Mouse (Mus musculus): ENCODE data around the gene Sp9. TPM values are rescaled to one million over a fixed set of nuclear protein-coding genes. Genes with fewer than 3 reads are reported as not detected.

Sp9 gene
- polyA plus RNA-seq (2014; fragmentation: Nextera tagmentation; extraction: Ambion mirVana): 0.87 and 0.92 TPM in 2 replicates

- DNase-seq (ENCODE audit: low spot score) (peak; percentile 85), ATAC-seq (ENCODE audit: insufficient number of reproducible peaks, low FRiP score, low TSS enrichment, low read depth) (peak; percentile 77)
- Histone ChIP-seq H3K27ac (replicated peaks; ENCODE audit: low read depth, low read length) (no peak within 1 kb of the TSS), H3K4me3 (ENCODE audit: low read depth, low read length) (peak within 1 kb of the TSS; percentile 38), H3K4me1 (ENCODE audit: control insufficient read depth, insufficient read depth, low read length) (peaks cover 24% of the 10 kb centered on the region), H3K4me2 (ENCODE audit: low read depth, severe bottlenecking) (peak within 1 kb of the TSS; percentile 71), H3K9ac (ENCODE audit: low read length) (peak within 1 kb of the TSS; percentile 43; the same call in 1 of the 2 replicates), H3K36me3 (ENCODE audit: control insufficient read depth, insufficient read depth, low read length) (no peaks in the 10 kb centered on the region), H3K9me3 (ENCODE audit: control insufficient read depth, low read length) (no peaks in the 10 kb centered on the region), H3K27me3 (ENCODE audit: control insufficient read depth, insufficient read depth, low read length) (peaks cover 72% of the 10 kb centered on the region)
- WGBS: under 1% methylated on average over 48 of the region's 48 CpGs
These were observed at the start of gene Sp9 for GRCm38 (mm10) chr2:73271459-73272161. Sp9 (plus strand) TSS chr2:73271925.

- no peaks in the 10 kb centered on the region for H3K4me1 ChIP-seq (ENCODE audit: control insufficient read depth, insufficient read depth, low read length)
- no peak overlapping the region for H3K27ac ChIP-seq (replicated peaks; ENCODE audit: low read depth, low read length)
- WGBS: 59% methylated on average over 3 of the region's 3 CpGs
- no peak overlapping the region for H3K4me3 ChIP-seq (ENCODE audit: low read depth, low read length)
- no peak overlapping the region for H3K4me2 ChIP-seq (ENCODE audit: low read depth, severe bottlenecking)
- H3K36me3 ChIP-seq (ENCODE audit: control insufficient read depth, insufficient read depth, low read length): no peaks in the 10 kb centered on the region
- DNase-seq (ENCODE audit: low spot score) (no peak), ATAC-seq (ENCODE audit: insufficient number of reproducible peaks, low FRiP score, low TSS enrichment, low read depth) (no peak)
- H3K27me3 ChIP-seq (ENCODE audit: control insufficient read depth, insufficient read depth, low read length): no peaks in the 10 kb centered on the region
- no peak overlapping the region for H3K9ac ChIP-seq (ENCODE audit: low read length)
- H3K9me3 ChIP-seq (ENCODE audit: control insufficient read depth, low read length): no peaks in the 10 kb centered on the region
These were observed 40.6 kb upstream of the Sp9 start for GRCm38 (mm10) chr2:73231081-73231480.

- WGBS: 81% methylated on average over 4 of the region's 4 CpGs
- Histone ChIP-seq H3K4me1 (ENCODE audit: control insufficient read depth, insufficient read depth, low read length) (peaks cover 3% of the 10 kb centered on the region; the same call in 1 of the 2 replicates), H3K36me3 (ENCODE audit: control insufficient read depth, insufficient read depth, low read length) (no peaks in the 10 kb centered on the region), H3K9ac (ENCODE audit: low read length) (no peak overlapping the region), H3K27ac (replicated peaks; ENCODE audit: low read depth, low read length) (no peak overlapping the region), H3K4me3 (ENCODE audit: low read depth, low read length) (no peak overlapping the region), H3K9me3 (ENCODE audit: control insufficient read depth, low read length) (no peaks in the 10 kb centered on the region), H3K4me2 (ENCODE audit: low read depth, severe bottlenecking) (no peak overlapping the region), H3K27me3 (ENCODE audit: control insufficient read depth, insufficient read depth, low read length) (no peaks in the 10 kb centered on the region)
- no peak for DNase-seq (ENCODE audit: low spot score)
- ATAC-seq (ENCODE audit: insufficient number of reproducible peaks, low FRiP score, low TSS enrichment, low read depth): no peak
These were observed 30.4 kb upstream of the Sp9 start for GRCm38 (mm10) chr2:73241299-73241698.

GRCm38 (mm10) chr2:73248701-73249100 is 23.0 kb upstream of the Sp9 start:
- ATAC-seq (ENCODE audit: insufficient number of reproducible peaks, low FRiP score, low TSS enrichment, low read depth) (no peak), DNase-seq (ENCODE audit: low spot score) (no peak)
- Histone ChIP-seq H3K27me3 (ENCODE audit: control insufficient read depth, insufficient read depth, low read length) (no peaks in the 10 kb centered on the region), H3K27ac (replicated peaks; ENCODE audit: low read depth, low read length) (no peak overlapping the region), H3K9ac (ENCODE audit: low read length) (no peak overlapping the region), H3K4me2 (ENCODE audit: low read depth, severe bottlenecking) (no peak overlapping the region), H3K4me3 (ENCODE audit: low read depth, low read length) (no peak overlapping the region), H3K4me1 (ENCODE audit: control insufficient read depth, insufficient read depth, low read length) (peaks cover 3% of the 10 kb centered on the region; the same call in 1 of the 2 replicates), H3K36me3 (ENCODE audit: control insufficient read depth, insufficient read depth, low read length) (no peaks in the 10 kb centered on the region), H3K9me3 (ENCODE audit: control insufficient read depth, low read length) (no peaks in the 10 kb centered on the region)
- 62% methylated on average over 4 of the region's 4 CpGs for WGBS

- H3K36me3 ChIP-seq (ENCODE audit: control insufficient read depth, insufficient read depth, low read length): no peaks in the 10 kb centered on the region
- peaks cover 45% of the 10 kb centered on the region for H3K27me3 ChIP-seq (ENCODE audit: control insufficient read depth, insufficient read depth, low read length)
- ATAC-seq (ENCODE audit: insufficient number of reproducible peaks, low FRiP score, low TSS enrichment, low read depth): no peak
These were observed 8.5 kb upstream of the Sp9 start for GRCm38 (mm10) chr2:73263172-73263765.

GRCm38 (mm10) chr2:73263794-73264610 is 7.7 kb upstream of the Sp9 start:
- ATAC-seq (ENCODE audit: insufficient number of reproducible peaks, low FRiP score, low TSS enrichment, low read depth) (no peak), DNase-seq (ENCODE audit: low spot score) (peak; percentile 72)
- H3K27me3 ChIP-seq (ENCODE audit: control insufficient read depth, insufficient read depth, low read length): peaks cover 49% of the 10 kb centered on the region

More at GRCm38 (mm10) chr2:73263172-73263765, 8.5 kb upstream of the Sp9 start:
- Histone ChIP-seq H3K4me1 (ENCODE audit: control insufficient read depth, insufficient read depth, low read length) (peaks cover 10% of the 10 kb centered on the region), H3K4me2 (ENCODE audit: low read depth, severe bottlenecking) (peak overlapping the region; percentile 87), H3K9me3 (ENCODE audit: control insufficient read depth, low read length) (no peaks in the 10 kb centered on the region), H3K4me3 (ENCODE audit: low read depth, low read length) (peak overlapping the region; percentile 39), H3K27ac (replicated peaks; ENCODE audit: low read depth, low read length) (no peak overlapping the region), H3K9ac (ENCODE audit: low read length) (no peak overlapping the region; the same call in 1 of the 2 replicates)
- WGBS: 2% methylated on average over 16 of the region's 16 CpGs
- peak; percentile 49 for DNase-seq (ENCODE audit: low spot score)

GRCm38 (mm10) chr2:73264611-73265195 is 7.0 kb upstream of the Sp9 start:
- WGBS: 1% methylated on average over 11 of the region's 11 CpGs
- no peak overlapping the region for H3K9ac ChIP-seq (ENCODE audit: low read length)
- H3K27ac ChIP-seq (replicated peaks; ENCODE audit: low read depth, low read length): no peak overlapping the region
- H3K4me1 ChIP-seq (ENCODE audit: control insufficient read depth, insufficient read depth, low read length): peaks cover 12% of the 10 kb centered on the region
- H3K9me3 ChIP-seq (ENCODE audit: control insufficient read depth, low read length): no peaks in the 10 kb centered on the region
- ATAC-seq (ENCODE audit: insufficient number of reproducible peaks, low FRiP score, low TSS enrichment, low read depth) (no peak), DNase-seq (ENCODE audit: low spot score) (peak; percentile 36)
- peaks cover 54% of the 10 kb centered on the region for H3K27me3 ChIP-seq (ENCODE audit: control insufficient read depth, insufficient read depth, low read length)
- H3K36me3 ChIP-seq (ENCODE audit: control insufficient read depth, insufficient read depth, low read length): no peaks in the 10 kb centered on the region
- peak overlapping the region; percentile 39; the same call in 1 of the 2 replicates for H3K4me3 ChIP-seq (ENCODE audit: low read depth, low read length)
- peak overlapping the region; percentile 87 for H3K4me2 ChIP-seq (ENCODE audit: low read depth, severe bottlenecking)

More at GRCm38 (mm10) chr2:73263794-73264610, 7.7 kb upstream of the Sp9 start:
- H3K27ac ChIP-seq (replicated peaks; ENCODE audit: low read depth, low read length): no peak overlapping the region
- H3K4me1 ChIP-seq (ENCODE audit: control insufficient read depth, insufficient read depth, low read length): peaks cover 10% of the 10 kb centered on the region
- 1% methylated on average over 38 of the region's 38 CpGs for WGBS
- peak overlapping the region; percentile 30; the same call in 1 of the 2 replicates for H3K9ac ChIP-seq (ENCODE audit: low read length)
- H3K4me2 ChIP-seq (ENCODE audit: low read depth, severe bottlenecking): peak overlapping the region; percentile 87
- H3K4me3 ChIP-seq (ENCODE audit: low read depth, low read length): peak overlapping the region; percentile 39
- no peaks in the 10 kb centered on the region for H3K36me3 ChIP-seq (ENCODE audit: control insufficient read depth, insufficient read depth, low read length)
- H3K9me3 ChIP-seq (ENCODE audit: control insufficient read depth, low read length): no peaks in the 10 kb centered on the region

GRCm38 (mm10) chr2:73266011-73266410 is 5.7 kb upstream of the Sp9 start:
- H3K36me3 ChIP-seq (ENCODE audit: control insufficient read depth, insufficient read depth, low read length): no peaks in the 10 kb centered on the region
- ATAC-seq (ENCODE audit: insufficient number of reproducible peaks, low FRiP score, low TSS enrichment, low read depth) (no peak), DNase-seq (ENCODE audit: low spot score) (no peak)
- no peaks in the 10 kb centered on the region for H3K9me3 ChIP-seq (ENCODE audit: control insufficient read depth, low read length)
- H3K9ac ChIP-seq (ENCODE audit: low read length): no peak overlapping the region
- WGBS: 5% methylated on average over 5 of the region's 5 CpGs
- H3K27ac ChIP-seq (replicated peaks; ENCODE audit: low read depth, low read length): no peak overlapping the region
- peaks cover 67% of the 10 kb centered on the region for H3K27me3 ChIP-seq (ENCODE audit: control insufficient read depth, insufficient read depth, low read length)
- no peak overlapping the region for H3K4me3 ChIP-seq (ENCODE audit: low read depth, low read length)
- peaks cover 14% of the 10 kb centered on the region for H3K4me1 ChIP-seq (ENCODE audit: control insufficient read depth, insufficient read depth, low read length)
- H3K4me2 ChIP-seq (ENCODE audit: low read depth, severe bottlenecking): no peak overlapping the region

Data from limb, embryonic 11.5 days (tissue).